ENCODE assay signal across 10 mouse cellular contexts in the genomic region with DNA sequence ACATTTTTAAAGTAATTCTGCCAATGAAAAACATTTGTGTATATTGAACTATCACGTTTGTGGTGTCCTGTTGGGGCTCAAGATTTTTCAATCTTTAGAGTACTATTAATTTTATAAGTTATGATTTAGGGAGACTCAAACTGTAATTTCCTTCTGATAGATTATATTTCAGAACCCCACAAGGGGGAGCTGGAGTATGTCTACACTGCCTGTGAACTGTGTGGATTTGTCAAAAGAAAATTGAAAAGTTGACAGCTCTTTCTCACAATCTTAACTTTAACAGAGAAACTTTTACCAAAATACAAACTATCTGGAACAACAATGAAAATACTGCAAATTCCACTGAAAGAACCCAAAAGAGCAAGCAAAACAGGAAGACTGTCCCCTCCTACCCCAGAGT.
DNase-seq lines count a peak whose midpoint lies in the region; TF ChIP-seq lines count a peak whose summit lies in the region.
"Had no signal": no experiment of that assay in that cellular context is flagged by ENCODE, and none has a peak within 500 bp of the region (broad histone marks: within the 10 kb centered on the region; RNA-seq: fewer than 3 reads in every experiment).

No protein-coding gene starts in this region.

- no peak overlapping the region for H3K27ac ChIP-seq in cerebellum, adult 2 months (ENCODE audit: insufficient read depth, low read length)
- H3K27ac ChIP-seq: lung, embryonic 15.5 days had no signal

- WGBS in cerebellum, adult 2 months, result 68% methylated on average over 1 of the region's 1 CpGs

- no peaks in the 10 kb centered on the region for H3K27me3 ChIP-seq in cerebellum, adult 2 months (ENCODE audit: control insufficient read depth, insufficient read depth, low read length)
- H3K27me3 ChIP-seq: lung, embryonic 15.5 days had no signal

- H3K4me3 ChIP-seq in cerebellum, adult 2 months (replicated peaks; ENCODE audit: insufficient read depth, low read depth, low read length), result no peak overlapping the region
- H3K4me3 ChIP-seq: lung, embryonic 15.5 days had no signal

- no peaks in the 10 kb centered on the region for H3K4me1 ChIP-seq in cerebellum, adult 2 months (ENCODE audit: control insufficient read depth, insufficient read depth, low read length)

- DNase-seq in cerebellum, adult 2 months, result no peak
- no peak for DNase-seq in cerebellum, postnatal 4 days (ENCODE audit: low spot score in 2 of 2)
- peak; percentile 44 for DNase-seq in kidney, adult 9 months
- DNase-seq in kidney, adult 18-20 months, result no peak
- DNase-seq in CD4-positive helper T cell, adult 2 months (ENCODE audit: low read depth, low spot score), result peak; percentile 34
- peak; percentile 7 for DNase-seq in forelimb bud, embryonic 11.5 days (ENCODE audit: low read depth, low spot score)
- no peak for DNase-seq in testis, postnatal 10 days (ENCODE audit: low spot score)
- no peak for DNase-seq in gastrocnemius, adult 8-10 months (ENCODE audit: low spot score in 2 of 2)
- DNase-seq: thymus, adult 18-20 months had no signal

- no peak for TF ChIP-seq POLR2A in cerebellum, adult 2 months (IDR thresholded peaks at IDR 0.05; ENCODE audit: borderline replicate concordance, insufficient read depth, low read length)

- TF ChIP-seq CTCF in cerebellum, adult 2 months (IDR thresholded peaks at IDR 0.05; ENCODE audit: borderline replicate concordance, insufficient read depth, low read depth, low read length), result peak; percentile 16; the same call in 1 of the 2 replicates

Comparison
In these comparisons a context has a peak if more than half of its experiments do, and no peak if none do; other contexts are left out.
1. DNase-seq: peak in kidney, adult 9 months (single experiment), CD4-positive helper T cell, adult 2 months (single experiment) and forelimb bud, embryonic 11.5 days (single experiment); none in cerebellum, adult 2 months (0 of 2), cerebellum, postnatal 4 days (0 of 2), kidney, adult 18-20 months (single experiment), testis, postnatal 10 days (single experiment) and gastrocnemius, adult 8-10 months (0 of 2).